Mouse (Mus musculus): ENCODE results near the gene Cfd.

GRCm38 (mm10) chr10:79862049-79862788, 28.4 kb upstream of the Cfd start:
- TF ChIP-seq EP300 (IDR thresholded peaks at IDR 0.05; ENCODE audit: insufficient read depth, low read depth, low read length) (no peak), CTCF (IDR thresholded peaks at IDR 0.05) (no peak), POLR2A (IDR thresholded peaks at IDR 0.05; ENCODE audit: insufficient read depth, low read depth, low read length) (no peak)

Measured in heart, adult 2 months (tissue).